Mouse (Mus musculus) lung, postnatal 10 days (tissue): ENCODE measurements at regions not wholly inside any gene's neighbourhood (a gene's known extent, or its start where the extent isn't known, plus 50 kb on each side); places are given as distances from the start of the nearest gene placed in this dataset.

Experiments
- DNase-seq: peaks from one replicate; pipeline ENCODE4 v3.0.0; 2021

- DNase-seq: no peak
Measured at GRCm38 (mm10) chr5:120251697-120252401, 135.6 kb downstream of the Rbm19 start.

- DNase-seq: no peak
Measured at GRCm38 (mm10) chr5:120252551-120252950, 136.3 kb downstream of the Rbm19 start.

- no peak for DNase-seq
Measured at GRCm38 (mm10) chr5:120262715-120263273, 146.5 kb downstream of the Rbm19 start.

GRCm38 (mm10) chr5:120269416-120269860 is 153.2 kb downstream of the Rbm19 start:
- DNase-seq: no peak

GRCm38 (mm10) chr5:120270887-120271616 is 154.8 kb downstream of the Rbm19 start:
- no peak for DNase-seq

- DNase-seq: no peak
Measured at GRCm38 (mm10) chr5:120276229-120276628, 155.3 kb upstream of the Lhx5 start.

- no peak for DNase-seq
Measured at GRCm38 (mm10) chr5:120280321-120280720, 151.2 kb upstream of the Lhx5 start.

GRCm38 (mm10) chr5:120280991-120281602 is 150.4 kb upstream of the Lhx5 start:
- no peak for DNase-seq

- DNase-seq: no peak
Measured at GRCm38 (mm10) chr5:120281840-120282565, 149.5 kb upstream of the Lhx5 start.

- no peak for DNase-seq
Measured at GRCm38 (mm10) chr5:120284625-120285024, 146.9 kb upstream of the Lhx5 start.

- no peak for DNase-seq
Measured at GRCm38 (mm10) chr5:120285036-120285435, 146.5 kb upstream of the Lhx5 start.

- DNase-seq: no peak
Measured at GRCm38 (mm10) chr5:120286787-120287186, 144.7 kb upstream of the Lhx5 start.

- no peak for DNase-seq
Measured at GRCm38 (mm10) chr5:120288036-120288684, 143.3 kb upstream of the Lhx5 start.

- DNase-seq: no peak
Measured at GRCm38 (mm10) chr5:120294526-120295078, 136.9 kb upstream of the Lhx5 start.

- no peak for DNase-seq
Measured at GRCm38 (mm10) chr5:120297190-120297589, 134.3 kb upstream of the Lhx5 start.

- no peak for DNase-seq
Measured at GRCm38 (mm10) chr5:120297665-120298282, 133.7 kb upstream of the Lhx5 start.

- DNase-seq: no peak
Measured at GRCm38 (mm10) chr5:120301672-120302071, 129.8 kb upstream of the Lhx5 start.

GRCm38 (mm10) chr5:120302307-120302706 is 129.2 kb upstream of the Lhx5 start:
- DNase-seq: no peak

- no peak for DNase-seq
Measured at GRCm38 (mm10) chr5:120304295-120304701, 127.2 kb upstream of the Lhx5 start.

GRCm38 (mm10) chr5:120312299-120312698 is 119.2 kb upstream of the Lhx5 start:
- DNase-seq: no peak

GRCm38 (mm10) chr5:120313984-120314383 is 117.5 kb upstream of the Lhx5 start:
- DNase-seq: no peak

GRCm38 (mm10) chr5:120315116-120315515 is 116.4 kb upstream of the Lhx5 start:
- DNase-seq: no peak
